Mouse (Mus musculus): ENCODE results near the gene Gucy2d.

DNA sequence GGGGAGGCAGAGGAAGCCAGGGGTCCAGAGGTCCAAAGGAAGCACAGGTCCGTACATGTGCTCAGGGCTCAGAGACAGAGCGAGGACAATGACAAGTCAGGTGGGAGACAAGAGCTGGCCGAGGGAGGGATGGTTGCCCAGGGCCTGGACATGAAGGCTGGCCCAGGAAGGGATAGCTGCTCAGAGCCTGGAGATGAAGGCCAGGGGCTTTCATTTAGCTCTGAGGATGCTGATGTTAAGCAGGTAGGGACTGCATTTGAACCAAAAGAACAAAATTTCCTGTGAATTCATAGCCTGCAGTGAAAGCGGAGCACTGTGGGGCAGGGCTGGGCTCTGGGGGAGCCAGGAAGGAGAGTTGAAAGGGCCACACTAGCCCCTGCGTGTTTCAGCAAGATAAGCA is 52.1 kb downstream of the Gucy2d start:
- TF ChIP-seq POLR2A (IDR thresholded peaks at IDR 0.05; ENCODE audit: borderline replicate concordance, insufficient read depth, low read length): no peak
- no peak for TF ChIP-seq CTCF (IDR thresholded peaks at IDR 0.05; ENCODE audit: borderline replicate concordance, insufficient read depth, low read depth, low read length)
